Mouse (Mus musculus) lung, postnatal 25 days (tissue): ENCODE data around the gene Grik1.

Experiments used
- DNase-seq: peaks from one replicate; pipeline ENCODE4 v3.0.0; 2022; ENCODE audit warnings: low spot score

Grik1 gene

GRCm38 (mm10) chr16:87957449-87957848 lies 332.6 kb downstream of the Grik1 start:
- DNase-seq, result no peak

GRCm38 (mm10) chr16:87956178-87956577 lies 333.9 kb downstream of the Grik1 start:
- no peak for DNase-seq

- no peak for DNase-seq
These were observed 335.2 kb downstream of the Grik1 start for GRCm38 (mm10) chr16:87954715-87955441.

GRCm38 (mm10) chr16:87953176-87953575 lies 336.9 kb downstream of the Grik1 start:
- DNase-seq, result no peak

- no peak for DNase-seq
These were observed 340.2 kb downstream of the Grik1 start for GRCm38 (mm10) chr16:87949881-87950280.

- no peak for DNase-seq
These were observed 341.9 kb downstream of the Grik1 start for GRCm38 (mm10) chr16:87948122-87948521.

- no peak for DNase-seq
These were observed 345.7 kb downstream of the Grik1 start for GRCm38 (mm10) chr16:87944318-87944717.

- no peak for DNase-seq
These were observed 347.8 kb downstream of the Grik1 start for GRCm38 (mm10) chr16:87942103-87942865.

- DNase-seq, result no peak
These were observed 355.4 kb downstream of the Grik1 start for GRCm38 (mm10) chr16:87934685-87935084.

GRCm38 (mm10) chr16:87931358-87931757 lies 358.7 kb downstream of the Grik1 start:
- DNase-seq, result no peak

GRCm38 (mm10) chr16:87930519-87930918 lies 359.5 kb downstream of the Grik1 start:
- DNase-seq, result no peak

GRCm38 (mm10) chr16:87928671-87929070 lies 361.4 kb downstream of the Grik1 start:
- DNase-seq, result no peak

GRCm38 (mm10) chr16:87917897-87918296 lies 372.2 kb downstream of the Grik1 start:
- no peak for DNase-seq

- no peak for DNase-seq
These were observed 372.9 kb downstream of the Grik1 start for GRCm38 (mm10) chr16:87917157-87917546.

GRCm38 (mm10) chr16:87916209-87917156 lies 373.6 kb downstream of the Grik1 start:
- no peak for DNase-seq

- DNase-seq, result no peak
These were observed 374.9 kb downstream of the Grik1 start for GRCm38 (mm10) chr16:87915156-87915555.

- DNase-seq, result no peak
These were observed 376.3 kb downstream of the Grik1 start for GRCm38 (mm10) chr16:87913781-87914180.

GRCm38 (mm10) chr16:87911201-87911600 lies 378.9 kb downstream of the Grik1 start:
- DNase-seq, result no peak

- DNase-seq, result no peak
These were observed 388.0 kb downstream of the Grik1 start for GRCm38 (mm10) chr16:87902049-87902448.

GRCm38 (mm10) chr16:87901189-87901588 lies 388.9 kb downstream of the Grik1 start:
- no peak for DNase-seq

GRCm38 (mm10) chr16:87875927-87876326 lies 414.1 kb downstream of the Grik1 start:
- no peak for DNase-seq

- DNase-seq, result no peak
These were observed 425.5 kb downstream of the Grik1 start for GRCm38 (mm10) chr16:87864526-87864925.
